Mouse (Mus musculus) thymus, postnatal 25 days (tissue): Measurements from ENCODE around the gene Acot12.

Source experiments
- DNase-seq: peaks from one replicate; pipeline ENCODE4 v3.0.0; 2022

The Acot12 gene

DNA sequence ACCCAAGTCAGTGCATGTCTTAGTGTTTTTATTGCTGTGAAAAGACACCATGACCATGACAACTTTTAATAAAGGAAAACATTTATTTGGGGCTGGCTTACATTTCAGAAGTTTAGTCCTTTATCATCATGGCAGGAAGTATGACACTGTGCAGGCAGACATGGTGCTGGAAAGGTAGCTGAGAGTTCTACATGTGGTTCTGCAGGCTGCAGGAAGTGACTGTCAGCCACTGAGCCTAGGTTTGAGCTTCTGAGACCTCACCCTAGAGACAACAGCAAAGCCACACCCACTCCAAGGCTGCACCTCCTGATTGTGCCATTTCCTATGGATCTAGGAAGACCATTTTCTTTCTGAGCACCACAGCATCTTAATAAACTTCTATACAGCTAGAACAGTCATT lies 86.6 kb downstream of the Acot12 start:
- DNase-seq: no peak
